Comparison of ENCODE assay signal across 23 mouse cellular contexts in the genomic region with DNA sequence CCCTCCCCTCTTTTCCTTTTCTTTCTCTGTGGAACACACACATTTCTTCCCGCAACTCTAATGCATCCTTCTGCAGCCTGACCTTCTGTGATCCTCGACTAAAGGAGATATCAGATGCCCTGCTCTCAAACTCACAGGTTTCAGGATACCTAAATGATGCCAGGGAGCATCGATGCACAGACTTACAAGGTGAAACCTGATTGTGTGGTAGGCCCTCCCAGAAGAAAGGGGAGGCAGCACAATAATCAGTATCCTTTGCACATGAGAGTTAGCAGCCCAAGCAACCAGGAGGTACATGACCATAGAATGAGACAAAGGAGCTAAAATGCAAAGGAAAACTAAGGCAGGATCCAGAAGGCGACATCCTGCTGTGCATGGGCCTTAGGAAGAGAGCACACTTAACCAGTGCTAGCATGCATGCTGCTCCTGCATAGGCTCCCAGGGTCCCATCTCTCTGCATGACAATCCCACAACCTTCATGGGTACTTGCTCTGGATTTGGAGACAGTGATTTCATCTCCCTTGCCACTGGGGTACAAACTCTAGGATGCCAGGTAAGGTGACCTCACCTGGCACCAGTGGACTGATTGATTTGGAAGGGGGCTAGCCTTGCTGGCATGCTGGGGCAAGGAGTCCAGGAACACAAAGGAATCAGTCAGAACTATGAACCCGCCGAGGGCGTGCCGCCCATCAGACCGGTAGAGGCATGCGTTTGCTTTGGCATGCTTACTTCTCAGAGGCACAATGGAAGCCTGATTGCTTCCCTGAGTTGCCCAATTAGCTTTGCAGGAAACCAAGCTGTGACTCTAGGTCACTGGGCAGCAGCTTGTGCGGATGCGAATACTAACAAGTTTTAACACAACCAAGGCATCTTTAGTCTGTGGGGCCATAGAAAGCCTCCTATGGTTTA.
A peak's percentile ranks its signal among the peaks of the same experiment; 100 is the strongest.
DNase-seq lines count a peak whose midpoint lies in the region; ATAC-seq lines count a peak whose summit lies in the region.
"Had no signal": no experiment of that assay in that cellular context is flagged by ENCODE, and none has a peak within 500 bp of the region (broad histone marks: within the 10 kb centered on the region; RNA-seq: fewer than 3 reads in every experiment).

No protein-coding gene starts in this region.

- H3K4me1 ChIP-seq in forebrain, embryonic 13.5 days: peaks cover 8% of the 10 kb centered on the region; the same call in 1 of the 2 replicates
- no peaks in the 10 kb centered on the region for H3K4me1 ChIP-seq in forebrain, embryonic 16.5 days (replicated peaks; ENCODE audit: control insufficient read depth, insufficient read depth, low read length)
- H3K4me1 ChIP-seq in midbrain, embryonic 11.5 days (ENCODE audit: control insufficient read depth, insufficient read depth, low read length): no peaks in the 10 kb centered on the region
- 0 out of 2 replicates have a peak, but pooled peaks cover 6% of the 10 kb centered on the region for H3K4me1 ChIP-seq in midbrain, embryonic 13.5 days (replicated peaks)
- H3K4me1 ChIP-seq: heart, embryonic 13.5 days; hindbrain, embryonic 13.5 days; limb, embryonic 15.5 days; liver, embryonic 15.5 days; neural tube, embryonic 13.5 days had no signal

- no peak overlapping the region for H3K4me2 ChIP-seq in forebrain, embryonic 13.5 days
- no peak overlapping the region for H3K4me2 ChIP-seq in forebrain, embryonic 16.5 days (ENCODE audit: low read length)
- no peak overlapping the region for H3K4me2 ChIP-seq in midbrain, embryonic 11.5 days
- no peak overlapping the region for H3K4me2 ChIP-seq in midbrain, embryonic 13.5 days (replicated peaks)
- H3K4me2 ChIP-seq: heart, embryonic 13.5 days; hindbrain, embryonic 13.5 days; limb, embryonic 15.5 days; liver, embryonic 15.5 days; neural tube, embryonic 13.5 days had no signal

- no peaks in the 10 kb centered on the region for H3K27me3 ChIP-seq in forebrain, embryonic 13.5 days
- no peaks in the 10 kb centered on the region for H3K27me3 ChIP-seq in forebrain, embryonic 16.5 days (replicated peaks; ENCODE audit: control insufficient read depth, insufficient read depth, low read length)
- H3K27me3 ChIP-seq in midbrain, embryonic 11.5 days (ENCODE audit: control insufficient read depth, insufficient read depth, low read length): no peaks in the 10 kb centered on the region
- H3K27me3 ChIP-seq in midbrain, embryonic 13.5 days: no peaks in the 10 kb centered on the region
- H3K27me3 ChIP-seq: heart, embryonic 13.5 days; hindbrain, embryonic 13.5 days; limb, embryonic 15.5 days; liver, embryonic 15.5 days; neural tube, embryonic 13.5 days had no signal

- no peak overlapping the region for H3K4me3 ChIP-seq in forebrain, embryonic 13.5 days
- no peak overlapping the region for H3K4me3 ChIP-seq in forebrain, embryonic 16.5 days (replicated peaks; ENCODE audit: low read length)
- no peak overlapping the region for H3K4me3 ChIP-seq in midbrain, embryonic 11.5 days (ENCODE audit: low read depth, low read length)
- no peak overlapping the region for H3K4me3 ChIP-seq in midbrain, embryonic 13.5 days (replicated peaks)
- H3K4me3 ChIP-seq: heart, embryonic 13.5 days; hindbrain, embryonic 13.5 days; limb, embryonic 15.5 days; liver, embryonic 15.5 days; neural tube, embryonic 13.5 days had no signal

- H3K9me3 ChIP-seq in forebrain, embryonic 13.5 days (replicated peaks): no peaks in the 10 kb centered on the region
- H3K9me3 ChIP-seq in forebrain, embryonic 16.5 days (ENCODE audit: control insufficient read depth, low read length): no peaks in the 10 kb centered on the region
- no peaks in the 10 kb centered on the region for H3K9me3 ChIP-seq in midbrain, embryonic 11.5 days (ENCODE audit: control insufficient read depth, low read length)
- no peaks in the 10 kb centered on the region for H3K9me3 ChIP-seq in midbrain, embryonic 13.5 days
- H3K9me3 ChIP-seq: heart, embryonic 13.5 days; hindbrain, embryonic 13.5 days; limb, embryonic 15.5 days; liver, embryonic 15.5 days; neural tube, embryonic 13.5 days had no signal

- 0 out of 2 replicates have a peak, but pooled peaks have one; percentile 27 for ATAC-seq in forebrain, embryonic 13.5 days
- no peak for ATAC-seq in forebrain, embryonic 16.5 days
- no peak for ATAC-seq in midbrain, embryonic 11.5 days (ENCODE audit: low FRiP score)
- ATAC-seq in midbrain, embryonic 13.5 days: no peak
- ATAC-seq: inflammation-experienced regulatory T-cells, adult 6 months had no signal

- H3K9ac ChIP-seq in forebrain, embryonic 13.5 days: no peak overlapping the region
- H3K9ac ChIP-seq in forebrain, embryonic 16.5 days (replicated peaks; ENCODE audit: low read depth, low read length): no peak overlapping the region
- no peak overlapping the region for H3K9ac ChIP-seq in midbrain, embryonic 11.5 days (ENCODE audit: low read length)
- no peak overlapping the region for H3K9ac ChIP-seq in midbrain, embryonic 13.5 days (replicated peaks)
- H3K9ac ChIP-seq: heart, embryonic 13.5 days; hindbrain, embryonic 13.5 days; limb, embryonic 15.5 days; liver, embryonic 15.5 days; neural tube, embryonic 13.5 days had no signal

- 50% methylated on average over 11 of the region's 12 CpGs for WGBS in forebrain, embryonic 13.5 days
- WGBS in forebrain, embryonic 16.5 days: 44% methylated on average over 12 of the region's 12 CpGs
- 75% methylated on average over 11 of the region's 12 CpGs for WGBS in midbrain, embryonic 11.5 days
- WGBS in midbrain, embryonic 13.5 days: 72% methylated on average over 12 of the region's 12 CpGs

- DNase-seq in midbrain, embryonic 11.5 days (ENCODE audit: low spot score, missing footprints): peak; percentile 53
- DNase-seq in ES-CJ7 (ENCODE audit: low read depth, low spot score): peak; percentile 82
- peak; percentile 80 for DNase-seq in fat pad, adult 2 months (ENCODE audit: extremely low read depth, low read depth, low spot score)
- no peak for DNase-seq in yolk sac, embryonic 10.5 days (ENCODE audit: low spot score)
- no peak for DNase-seq in layer of hippocampus, adult 18-20 months (ENCODE audit: low spot score in 2 of 2)
- DNase-seq: adrenal gland, adult 8-10 months; cerebellum, adult 11 months; cerebellum, postnatal 14 days; embryo, embryonic 11 days; kidney, adult 2 months; kidney, postnatal 14 days; lung, postnatal 14 days; spleen, adult 18-20 months; thymus, postnatal 14 days had no signal

- H3K36me3 ChIP-seq in forebrain, embryonic 13.5 days (ENCODE audit: poor library complexity, severe bottlenecking): no peaks in the 10 kb centered on the region
- H3K36me3 ChIP-seq in forebrain, embryonic 16.5 days (ENCODE audit: control insufficient read depth, insufficient read depth): no peaks in the 10 kb centered on the region
- H3K36me3 ChIP-seq in midbrain, embryonic 11.5 days (ENCODE audit: control insufficient read depth, insufficient read depth, low read length): no peaks in the 10 kb centered on the region
- no peaks in the 10 kb centered on the region for H3K36me3 ChIP-seq in midbrain, embryonic 13.5 days
- H3K36me3 ChIP-seq: heart, embryonic 13.5 days; hindbrain, embryonic 13.5 days; limb, embryonic 15.5 days; liver, embryonic 15.5 days; neural tube, embryonic 13.5 days had no signal

- H3K27ac ChIP-seq in forebrain, embryonic 13.5 days: no peak overlapping the region
- H3K27ac ChIP-seq in forebrain, embryonic 16.5 days (ENCODE audit: low read length): no peak overlapping the region
- no peak overlapping the region for H3K27ac ChIP-seq in midbrain, embryonic 11.5 days (ENCODE audit: low read depth, low read length)
- no peak overlapping the region for H3K27ac ChIP-seq in midbrain, embryonic 13.5 days
- H3K27ac ChIP-seq: heart, embryonic 13.5 days; hindbrain, embryonic 13.5 days; limb, embryonic 15.5 days; liver, embryonic 15.5 days; neural tube, embryonic 13.5 days had no signal

Comparison
In these comparisons a context has a peak if more than half of its experiments do, and no peak if none do; other contexts are left out.
1. DNase-seq: peak in midbrain, embryonic 11.5 days (single experiment), ES-CJ7 (single experiment) and fat pad, adult 2 months (single experiment); none in yolk sac, embryonic 10.5 days (single experiment) and layer of hippocampus, adult 18-20 months (0 of 2).